Mouse (Mus musculus) kidney, postnatal 0 days (tissue): ENCODE results near the gene Tmem63c. TPM values are rescaled to one million over a fixed set of nuclear protein-coding genes. Genes with fewer than 3 reads are reported as not detected.

Experiments used
- ATAC-seq: fragments of 200-750 bp; cut with Nextera tagmentation; replicated peaks from 2 replicates; pipeline ENCODE4 v1.8.0; 2017; ENCODE audit warnings: low read depth, moderate number of reproducible peaks, moderate TSS enrichment, moderate library complexity; ENCODE audit not compliant: low FRiP score
- DNase-seq: peaks from one replicate; pipeline ENCODE4 v3.0.0-alpha.2; 2016; ENCODE audit warnings: low spot score
- H3K27ac ChIP-seq: fragments of 300-500 bp; sonication (generic); 2 replicates; pipeline ENCODE4 v1.5.1; 2014; ENCODE audit warnings: mild to moderate bottlenecking
- H3K27me3 ChIP-seq: fragments of 300-500 bp; sonication (generic); 2 replicates; pipeline ENCODE4 v1.6.1; 2014; ENCODE audit warnings: low read length, mixed read lengths; ENCODE audit not compliant: insufficient read depth
- H3K36me3 ChIP-seq: fragments of 300-500 bp; sonication (generic); 2 replicates; pipeline ENCODE4 v1.6.1; 2014; ENCODE audit warnings: low read length, mixed read lengths; ENCODE audit not compliant: insufficient read depth
- H3K4me1 ChIP-seq: fragments of 300-500 bp; sonication (generic); replicated peaks from 2 replicates; pipeline ENCODE4 v1.6.1; 2014; ENCODE audit warnings: antibody characterized with exemption, low read length, mixed read lengths; ENCODE audit not compliant: insufficient read depth
- H3K4me2 ChIP-seq: fragments of 300-500 bp; sonication (generic); 2 replicates; pipeline ENCODE4 v1.6.1; 2014; ENCODE audit warnings: mild to moderate bottlenecking, low read length, moderate library complexity, mixed read lengths
- H3K4me3 ChIP-seq: fragments of 300-500 bp; sonication (generic); replicated peaks from 2 replicates; pipeline ENCODE4 v1.5.1; 2014; ENCODE audit warnings: low read depth, low read length
- H3K9ac ChIP-seq: fragments of 300-500 bp; sonication (generic); 2 replicates; pipeline ENCODE4 v1.6.1; 2014; ENCODE audit warnings: low read depth, low read length
- H3K9me3 ChIP-seq: fragments of 300-500 bp; sonication (generic); replicated peaks from 2 replicates; pipeline ENCODE4 v1.6.1; 2016; ENCODE audit warnings: low read length, inconsistent platforms, mixed read lengths
- CTCF ChIP-seq: IDR thresholded peaks from 2 replicates; pipeline ENCODE4 v1.5.1; 2016; ENCODE audit warnings: antibody characterized with exemption, low read depth, mild to moderate bottlenecking, moderate library complexity
- WGBS: fragments of 180-500 bp; shearing (Covaris S2); extraction: QIAGEN DNeasy Blood & Tissue Kit; methylation state at CpG from one replicate; pipeline ENCODE4 v1.1.7; 2014; 5-methylcytosine and 5-hydroxymethylcytosine counted together
- polyA plus RNA-seq: library from polyadenylated mRNA; unstranded; fragments of >200 nt; fragmentation: Nextera tagmentation; extraction: Ambion mirVana; gene quantifications from 2 replicates; pipeline ENCODE4 v1.2.1, GENCODE M21; 2015

Tmem63c gene
- polyA plus RNA-seq, 1 experiment from 2014 or later: 0.08 TPM

DNA sequence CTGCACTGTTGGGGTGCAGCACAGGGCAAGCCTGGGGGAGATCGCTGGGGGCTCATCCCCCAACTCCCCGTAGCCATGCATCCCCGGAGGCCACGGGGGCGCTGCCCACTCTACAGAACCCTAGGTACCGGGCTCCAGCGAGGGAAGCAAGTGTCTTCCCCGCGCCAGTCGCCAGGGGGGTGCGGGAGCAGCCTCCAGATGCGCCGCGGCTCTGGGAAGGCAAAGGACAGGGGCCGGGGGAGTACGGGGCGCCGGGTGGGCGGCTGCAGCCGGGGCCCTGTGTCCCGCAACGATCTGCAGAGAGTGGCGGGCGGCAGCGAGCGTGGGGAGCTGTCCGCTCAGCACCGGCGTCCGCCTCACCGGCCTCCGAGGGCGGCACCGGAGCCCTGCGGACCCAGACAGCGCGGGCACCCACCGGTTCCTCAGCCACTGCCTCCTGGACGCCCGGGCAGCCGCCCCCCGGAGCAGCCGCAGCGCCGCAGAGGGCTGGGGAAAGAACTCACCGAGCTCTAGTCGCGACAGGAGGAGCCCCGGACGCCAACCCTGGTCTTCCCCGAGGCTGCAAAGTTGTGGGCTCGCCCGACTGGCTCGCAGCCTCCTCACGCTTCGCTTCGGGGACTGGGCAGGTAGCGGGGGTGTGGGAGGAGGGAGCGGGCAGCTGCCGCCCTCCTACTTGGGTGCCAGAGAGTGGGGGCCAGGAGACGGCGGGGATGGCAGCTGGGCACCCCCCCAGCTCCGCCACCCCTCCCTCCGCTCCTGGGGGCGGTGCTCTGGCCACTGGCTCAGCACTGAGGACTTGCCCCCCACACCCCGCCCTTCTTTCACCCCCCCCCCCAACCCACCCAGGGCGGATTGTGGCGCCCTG is 31.0 kb upstream of the Tmem63c start, which contains the start of gene Zdhhc22:
Gene Zdhhc22 (minus strand): TSS at position 541 of the 865 bp plus-strand sequence.
- no peak within 1 kb of the TSS for H3K9ac ChIP-seq
- H3K27ac ChIP-seq: no peak within 1 kb of the TSS
- no peaks in the 10 kb centered on the region for H3K36me3 ChIP-seq
- 2% methylated on average over 46 of the region's 68 CpGs for WGBS
- H3K9me3 ChIP-seq: no peaks in the 10 kb centered on the region
- no peak within 1 kb of the TSS; the same call in 1 of the 2 replicates for H3K4me3 ChIP-seq
- peak within 1 kb of the TSS; percentile 37 for H3K4me2 ChIP-seq
- peak; percentile 77 for DNase-seq
- ATAC-seq: peak; percentile 70
- H3K4me1 ChIP-seq: peaks cover 3% of the 10 kb centered on the region; the same call in 1 of the 2 replicates
- peaks cover 43% of the 10 kb centered on the region for H3K27me3 ChIP-seq
- peak; percentile 27; the same call in 1 of the 2 replicates for TF ChIP-seq CTCF

- no peak for TF ChIP-seq CTCF
- ATAC-seq (no peak), DNase-seq (no peak)
- Histone ChIP-seq H3K4me1 (peaks cover 3% of the 10 kb centered on the region; the same call in 1 of the 2 replicates), H3K27me3 (peaks cover 43% of the 10 kb centered on the region), H3K9ac (no peak overlapping the region), H3K36me3 (no peaks in the 10 kb centered on the region), H3K4me2 (no peak overlapping the region), H3K27ac (no peak overlapping the region), H3K4me3 (no peak overlapping the region), H3K9me3 (no peaks in the 10 kb centered on the region)
- WGBS: 49% methylated on average over 2 of the region's 2 CpGs
These were observed 30.4 kb upstream of the Tmem63c start for GRCm38 (mm10) chr12:86990755-86991110.

DNA sequence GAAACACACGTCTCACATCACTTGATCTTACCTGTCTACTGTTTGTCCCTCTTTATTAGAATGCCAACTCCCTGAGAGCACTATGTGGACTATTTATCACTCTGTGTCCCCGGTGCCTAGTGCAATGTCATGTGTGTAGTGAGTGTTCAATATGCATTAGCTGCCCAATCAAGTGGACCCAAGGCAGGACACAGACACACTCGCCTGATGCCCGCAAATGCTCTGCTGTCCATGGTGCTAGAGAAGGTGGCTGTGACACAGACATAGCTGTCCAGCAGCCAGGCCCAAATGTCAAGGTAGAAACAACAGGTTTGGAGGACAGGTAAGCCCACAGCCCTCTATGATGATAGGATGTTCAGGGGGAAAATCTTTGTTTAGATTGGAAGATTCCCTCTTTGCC is 27.0 kb upstream of the Tmem63c start:
- Histone ChIP-seq H3K4me3 (no peak overlapping the region), H3K9me3 (no peaks in the 10 kb centered on the region), H3K27ac (no peak overlapping the region), H3K4me2 (no peak overlapping the region), H3K9ac (no peak overlapping the region), H3K4me1 (peaks cover 3% of the 10 kb centered on the region; the same call in 1 of the 2 replicates), H3K36me3 (no peaks in the 10 kb centered on the region), H3K27me3 (peaks cover 27% of the 10 kb centered on the region)
- peak; percentile 29 for DNase-seq
- no peak for ATAC-seq
- WGBS: 34% methylated on average over 4 of the region's 4 CpGs
- TF ChIP-seq CTCF: no peak

DNA sequence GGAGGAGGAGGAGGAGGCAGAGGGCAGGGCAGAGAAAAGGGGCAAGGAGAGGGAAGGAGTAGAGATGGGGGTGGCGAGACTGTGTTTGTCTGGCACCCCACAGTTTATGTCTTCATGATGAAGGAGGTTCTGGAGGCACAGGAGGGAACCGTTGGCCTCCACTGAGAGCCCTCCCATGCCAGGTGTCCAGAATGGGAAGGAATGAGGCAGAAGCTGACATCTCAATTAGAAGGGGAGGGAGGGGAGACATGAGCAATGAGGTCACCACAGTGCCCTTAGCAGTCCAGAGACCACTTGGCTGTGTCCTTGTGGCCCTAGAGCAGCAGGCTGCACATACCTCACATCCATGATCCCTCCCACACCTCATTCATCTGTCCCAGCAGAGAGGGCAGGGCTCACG is 26.4 kb upstream of the Tmem63c start:
- no peak overlapping the region for H3K9ac ChIP-seq
- no peaks in the 10 kb centered on the region for H3K36me3 ChIP-seq
- peaks cover 2% of the 10 kb centered on the region; the same call in 1 of the 2 replicates for H3K4me1 ChIP-seq
- ATAC-seq (no peak), DNase-seq (no peak)
- WGBS: 48% methylated on average over 3 of the region's 3 CpGs
- no peak overlapping the region for H3K27ac ChIP-seq
- no peaks in the 10 kb centered on the region for H3K9me3 ChIP-seq
- TF ChIP-seq CTCF: no peak
- no peak overlapping the region for H3K4me3 ChIP-seq
- peaks cover 21% of the 10 kb centered on the region for H3K27me3 ChIP-seq
- no peak overlapping the region for H3K4me2 ChIP-seq

DNA sequence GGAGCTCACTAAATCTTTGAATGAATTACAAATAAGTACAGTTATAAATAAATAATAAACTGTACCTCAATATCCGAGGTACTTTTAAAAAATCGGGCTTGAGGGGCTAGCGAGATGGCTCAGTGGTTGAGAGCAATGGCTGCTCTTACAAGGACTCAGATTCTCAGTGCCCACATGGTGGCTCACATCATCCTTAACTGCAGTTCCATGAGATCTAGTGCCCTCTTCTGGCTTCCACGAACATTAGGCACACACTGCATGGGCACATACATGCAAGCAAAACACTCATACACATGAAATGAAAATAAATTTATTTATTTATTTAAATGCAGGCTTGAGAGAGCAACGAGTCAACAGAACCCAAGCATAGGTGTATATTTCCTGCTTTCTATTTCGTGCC is 25.2 kb upstream of the Tmem63c start:
- no peak overlapping the region for H3K4me2 ChIP-seq
- 71% methylated on average over 6 of the region's 6 CpGs for WGBS
- no peak overlapping the region for H3K4me3 ChIP-seq
- no peak for TF ChIP-seq CTCF
- no peak overlapping the region for H3K27ac ChIP-seq
- DNase-seq: no peak
- H3K9ac ChIP-seq: no peak overlapping the region
- ATAC-seq: no peak
- H3K36me3 ChIP-seq: no peaks in the 10 kb centered on the region
- no peaks in the 10 kb centered on the region for H3K4me1 ChIP-seq
- H3K27me3 ChIP-seq: peaks cover 12% of the 10 kb centered on the region; the same call in 1 of the 2 replicates
- H3K9me3 ChIP-seq: no peaks in the 10 kb centered on the region

DNA sequence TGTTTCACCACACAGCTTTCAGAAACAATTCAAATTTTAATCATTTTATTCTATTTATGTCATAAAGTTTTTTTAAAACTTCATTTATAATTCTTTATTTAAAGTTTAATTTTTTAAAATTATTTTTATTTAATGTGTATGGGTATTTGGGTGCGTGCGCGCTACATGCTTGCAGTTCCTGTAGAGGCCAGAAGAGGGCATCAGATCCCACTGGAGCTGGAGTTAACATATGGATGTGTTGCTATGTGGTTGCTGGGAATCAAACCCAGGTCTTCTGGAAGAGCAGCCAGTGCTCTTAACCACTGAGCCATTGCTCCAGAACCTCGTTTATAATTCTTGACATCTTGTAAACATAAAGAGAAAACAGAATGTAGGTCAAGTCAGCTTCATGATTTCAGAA is 22.4 kb upstream of the Tmem63c start:
- WGBS: 90% methylated on average over 4 of the region's 4 CpGs
- peak; percentile 33; the same call in 1 of the 2 replicates for TF ChIP-seq CTCF
- Histone ChIP-seq H3K4me3 (no peak overlapping the region), H3K27ac (no peak overlapping the region), H3K4me1 (no peaks in the 10 kb centered on the region), H3K9me3 (no peaks in the 10 kb centered on the region), H3K36me3 (no peaks in the 10 kb centered on the region), H3K27me3 (no peaks in the 10 kb centered on the region), H3K9ac (no peak overlapping the region), H3K4me2 (no peak overlapping the region)
- DNase-seq: no peak
- no peak for ATAC-seq
